Mouse (Mus musculus) heart, postnatal 25 days (tissue): ENCODE data around the gene Atp9a. TPM values are rescaled to one million over a fixed set of nuclear protein-coding genes. Genes with fewer than 3 reads are reported as not detected.
A peak's percentile ranks its signal among the peaks of the same experiment; 100 is the strongest.

Experiments
- DNase-seq: peaks from one replicate; pipeline ENCODE4 v3.0.0; 2022; ENCODE audit warnings: low spot score
- intact Hi-C: fragments of 180-260 bp; cut with DNase I; formaldehyde crosslinking; loops from one replicate; pipeline ENCODE4 v1.15.1; 2025
- total RNA-seq, 2 experiments: library from RNA; stranded (reverse); gene quantifications; 2 replicates each; pipeline ENCODE4 v1.2.3; 2021

Gene Atp9a
- total RNA-seq, 2 experiments from 2014 or later: 44.9 to 54.1 TPM

GRCm38 (mm10) chr2:168614170-168614872 is 127.9 kb downstream of the Atp9a start:
- DNase-seq: no peak
- intact Hi-C loops: no loop called here

DNA sequence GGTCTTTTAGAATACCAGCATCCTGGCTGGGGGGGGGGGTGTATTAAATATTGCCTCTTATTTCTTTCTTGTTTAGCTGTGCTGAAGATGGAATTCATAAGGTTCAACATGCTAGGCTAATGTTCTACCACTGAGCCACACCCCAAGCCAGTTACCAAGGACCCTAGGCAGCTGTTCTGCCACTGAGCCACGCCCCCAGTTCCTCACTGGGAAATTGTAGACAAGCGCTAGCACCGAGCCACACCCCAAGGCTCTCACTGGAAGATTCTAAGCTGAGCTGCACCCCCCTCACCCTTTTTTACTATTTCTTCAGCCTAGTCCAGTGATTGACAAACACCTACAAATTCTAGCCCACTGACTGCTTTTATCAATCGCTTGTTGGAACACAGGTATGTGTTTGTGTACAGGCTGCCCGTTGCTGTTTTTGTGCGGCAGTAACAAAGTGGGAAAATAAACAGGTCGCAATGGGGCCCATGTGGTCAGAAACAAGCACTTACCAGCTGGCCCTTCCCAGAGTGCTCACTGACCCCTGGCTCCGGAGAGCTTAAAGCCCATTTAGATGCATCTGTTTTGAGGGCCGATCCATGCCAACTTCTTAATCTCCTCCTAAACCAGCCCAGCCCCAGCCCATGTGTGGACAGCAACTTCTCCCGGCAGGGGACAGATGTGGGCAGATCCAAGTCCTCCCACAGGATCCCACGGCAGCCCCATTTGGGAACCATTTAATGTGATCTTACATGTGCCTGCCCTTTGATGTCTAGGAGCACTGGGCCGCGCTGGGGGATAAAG is 128.9 kb downstream of the Atp9a start:
- DNase-seq: no peak
- intact Hi-C loops: no loop called here

- intact Hi-C loops: no loop called here
- DNase-seq: peak; percentile 48
Observed at GRCm38 (mm10) chr2:168610941-168611340, 131.3 kb downstream of the Atp9a start.

DNA sequence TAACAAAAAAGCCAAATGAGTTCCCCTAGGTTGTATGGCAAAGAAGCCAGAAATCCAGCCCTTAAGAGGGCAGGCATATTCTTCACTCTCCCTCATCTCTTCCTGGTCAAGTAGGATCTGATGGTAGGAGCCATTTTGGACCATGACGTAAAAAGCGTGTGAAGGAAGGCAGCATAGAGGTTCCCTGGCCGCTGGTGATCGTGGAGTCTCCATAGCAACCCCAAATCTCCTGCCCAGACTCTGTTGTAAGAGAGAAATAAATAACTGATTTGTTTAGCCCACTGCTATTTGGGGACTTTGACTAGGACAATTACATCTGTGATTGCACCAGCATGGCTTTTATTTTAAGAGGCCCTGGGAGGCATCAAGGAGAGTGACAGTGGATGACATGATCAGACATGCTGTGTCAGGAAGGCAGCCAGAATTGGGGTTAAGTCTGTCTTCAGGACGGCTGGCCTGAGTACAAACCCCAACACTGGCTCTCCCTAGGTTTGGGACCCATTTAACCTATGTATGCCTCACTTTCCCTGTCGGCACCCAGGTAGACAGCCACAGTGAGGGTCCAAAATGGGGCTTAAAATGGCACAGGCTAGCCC is 132.5 kb downstream of the Atp9a start:
- intact Hi-C loops: loop anchor here (5.0 kb wide), 1 partner anchor 82 kb away; no protein-coding TSS in a partner anchor

GRCm38 (mm10) chr2:168608125-168608564 is 134.1 kb downstream of the Atp9a start:
- DNase-seq: peak; percentile 55
- intact Hi-C loops: loop anchor here (5.0 kb wide), 1 partner anchor 81 kb away; no protein-coding TSS in a partner anchor

More for the DNA sequence above, 132.5 kb downstream of the Atp9a start:
- DNase-seq: no peak

GRCm38 (mm10) chr2:168604655-168605070 is 137.5 kb downstream of the Atp9a start:
- intact Hi-C loops: loop anchor here (5.0 kb wide), 1 partner anchor 77 kb away; no protein-coding TSS in a partner anchor
- DNase-seq: peak; percentile 67

DNA sequence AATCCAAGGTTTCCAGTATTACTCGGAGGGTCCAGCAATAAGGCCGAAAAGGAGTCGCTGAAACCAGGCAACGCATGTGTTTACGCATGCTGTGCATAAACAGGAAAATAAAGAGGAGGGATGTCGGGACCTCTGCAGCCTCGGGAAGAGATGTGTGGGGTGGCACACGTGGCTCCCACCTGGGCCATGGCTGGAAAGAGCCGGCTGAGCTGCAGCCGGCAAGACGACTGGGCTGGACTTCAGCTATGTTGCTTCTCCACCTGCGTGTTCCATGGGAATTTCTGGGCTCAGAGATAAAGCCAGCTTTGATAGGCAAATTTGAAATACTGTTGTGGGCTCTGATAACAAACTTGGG is 139.8 kb downstream of the Atp9a start:
- DNase-seq: no peak
- intact Hi-C loops: loop anchor here (2.0 kb wide), 1 partner anchor 26 kb away; no protein-coding TSS in a partner anchor

DNA sequence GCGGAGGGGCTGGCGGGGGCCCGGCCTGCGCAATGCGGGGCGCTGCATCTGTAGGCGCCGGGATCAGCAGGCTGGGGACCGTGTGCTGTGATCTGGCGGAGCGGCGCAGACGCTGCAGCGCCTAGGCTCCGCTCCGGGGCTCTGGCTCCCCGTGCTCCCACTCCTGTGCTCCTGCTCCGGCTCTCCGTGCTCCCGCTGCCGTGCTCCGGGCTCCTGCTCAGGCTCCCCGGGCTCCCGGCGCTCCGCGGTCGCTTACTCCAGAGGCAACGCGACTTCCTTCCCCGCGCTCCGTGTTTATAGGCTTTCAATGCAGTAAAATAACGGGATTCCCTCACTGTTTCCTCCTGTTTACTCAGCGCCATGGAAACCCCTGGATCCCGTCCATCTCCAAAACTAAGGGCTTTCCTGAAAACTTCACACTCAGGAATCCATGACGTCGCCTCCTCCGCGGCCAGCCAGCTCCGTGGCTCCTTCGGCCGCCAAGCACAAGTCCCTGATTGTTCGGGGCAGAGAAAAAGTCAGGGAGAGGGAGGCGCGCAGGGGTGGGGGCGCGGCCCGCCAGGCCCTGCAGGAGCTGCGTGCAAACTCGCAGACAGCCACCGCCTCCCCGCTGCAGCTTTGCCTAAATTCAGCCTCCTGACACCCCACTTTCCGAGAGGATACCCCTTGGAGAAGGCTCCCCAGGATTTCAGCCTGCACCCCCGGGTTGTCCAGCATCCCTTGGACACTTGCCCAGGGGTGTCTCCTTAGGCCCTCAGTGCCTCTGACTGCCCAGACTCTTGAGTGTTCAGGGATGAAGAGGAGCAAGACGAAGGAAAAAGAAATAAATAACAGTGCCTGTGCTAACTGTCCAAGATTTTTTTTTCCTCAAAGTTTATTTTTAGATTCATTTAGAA is 140.5 kb downstream of the Atp9a start, which contains the start of gene Nfatc2:
TSS of gene Nfatc2 (minus strand) at position 167 of the 896 bp plus-strand sequence.
- intact Hi-C loops: loop anchor here (2.0 kb wide), 1 partner anchor 27 kb away; no protein-coding TSS in a partner anchor
- peak; percentile 89 for DNase-seq

- no peak for DNase-seq
- intact Hi-C loops: no loop called here
Observed at GRCm38 (mm10) chr2:168600750-168601490, 141.3 kb downstream of the Atp9a start.

- no peak for DNase-seq
- intact Hi-C loops: loop anchor here (5.0 kb wide), 1 partner anchor 38 kb away; no protein-coding TSS in a partner anchor
Observed at GRCm38 (mm10) chr2:168595693-168596092, 146.5 kb downstream of the Atp9a start.

- DNase-seq: no peak
- intact Hi-C loops: no loop called here
Observed at GRCm38 (mm10) chr2:168593676-168594075, 148.5 kb downstream of the Atp9a start.

DNA sequence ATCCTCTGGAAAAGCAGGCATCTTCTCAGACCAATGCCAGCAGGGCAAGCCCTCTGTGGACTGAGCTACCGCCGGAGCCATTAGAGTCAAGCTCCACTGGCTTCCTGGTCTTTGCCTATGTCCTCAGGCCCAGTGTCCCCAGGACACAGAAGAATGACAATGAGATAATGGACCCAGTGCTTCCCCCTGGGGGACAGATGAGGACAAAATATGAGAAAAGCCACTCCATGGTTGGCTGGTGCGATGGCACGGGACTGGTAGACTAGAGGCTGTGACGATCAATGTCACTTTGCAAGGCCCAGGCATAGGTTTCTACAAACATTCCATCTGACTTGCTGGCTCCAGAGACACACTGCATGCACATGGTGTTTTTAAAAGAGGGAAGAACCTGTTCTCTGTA is 149.2 kb downstream of the Atp9a start:
- DNase-seq: no peak
- intact Hi-C loops: no loop called here

DNA sequence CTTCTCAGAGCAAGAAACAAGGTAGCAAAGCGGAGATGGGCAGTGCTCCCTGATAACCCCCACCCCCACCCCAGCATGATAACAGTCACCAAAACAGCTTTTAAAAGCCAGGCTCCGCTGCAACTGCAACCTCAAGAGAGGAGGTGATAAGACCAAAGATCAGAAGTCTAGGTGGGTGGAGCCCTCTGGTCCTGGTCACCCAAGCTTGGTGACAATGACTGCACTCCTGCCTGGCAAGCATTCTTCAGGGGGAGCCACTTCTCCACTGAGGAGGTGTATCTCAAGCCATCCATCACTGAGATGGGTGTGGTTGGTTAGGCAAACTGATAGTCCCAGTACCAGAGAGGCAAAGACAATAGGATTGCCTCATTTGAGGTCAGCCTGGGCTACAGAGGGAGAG is 151.1 kb downstream of the Atp9a start:
- DNase-seq: no peak
- intact Hi-C loops: no loop called here

DNA sequence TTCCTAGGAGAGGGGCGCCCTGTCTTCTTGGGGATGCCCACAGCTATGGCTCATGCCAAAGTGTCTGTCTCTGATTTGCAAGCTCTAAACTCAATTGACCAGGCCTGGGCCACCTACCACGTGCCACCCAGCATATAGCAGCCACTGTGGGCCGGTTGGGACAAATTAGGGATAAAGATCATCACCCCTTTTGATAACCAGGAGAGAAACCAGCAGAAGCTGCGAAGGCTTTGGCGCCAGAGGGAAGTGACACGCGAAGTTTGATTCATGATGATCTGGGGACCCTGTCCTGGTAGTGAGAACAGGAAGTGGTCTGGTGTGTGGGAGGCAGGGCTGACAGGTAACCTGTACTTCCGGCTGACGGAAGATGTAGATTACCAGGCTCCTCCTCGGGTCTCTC is 151.7 kb downstream of the Atp9a start:
- intact Hi-C loops: no loop called here
- no peak for DNase-seq

DNA sequence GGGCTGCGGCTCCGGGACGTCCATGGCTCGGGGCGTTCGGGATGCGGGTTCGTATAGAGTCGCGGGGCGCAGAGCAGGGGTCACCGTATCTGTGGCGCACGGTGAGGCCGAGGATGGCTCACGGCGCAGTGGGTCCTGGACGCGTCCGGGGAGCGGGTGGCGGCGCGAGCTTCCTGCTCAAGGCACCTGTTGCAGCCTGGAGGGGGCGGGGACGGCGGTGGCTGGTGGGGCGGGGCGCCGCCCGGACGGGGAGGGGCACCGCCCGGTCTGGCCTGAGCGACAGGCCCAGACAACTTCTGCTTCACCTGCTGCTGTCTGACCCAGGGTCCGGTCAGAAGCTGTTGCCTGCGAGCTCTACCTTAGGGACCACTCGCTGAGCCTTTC is 152.0 kb downstream of the Atp9a start:
- no peak for DNase-seq
- intact Hi-C loops: no loop called here

DNA sequence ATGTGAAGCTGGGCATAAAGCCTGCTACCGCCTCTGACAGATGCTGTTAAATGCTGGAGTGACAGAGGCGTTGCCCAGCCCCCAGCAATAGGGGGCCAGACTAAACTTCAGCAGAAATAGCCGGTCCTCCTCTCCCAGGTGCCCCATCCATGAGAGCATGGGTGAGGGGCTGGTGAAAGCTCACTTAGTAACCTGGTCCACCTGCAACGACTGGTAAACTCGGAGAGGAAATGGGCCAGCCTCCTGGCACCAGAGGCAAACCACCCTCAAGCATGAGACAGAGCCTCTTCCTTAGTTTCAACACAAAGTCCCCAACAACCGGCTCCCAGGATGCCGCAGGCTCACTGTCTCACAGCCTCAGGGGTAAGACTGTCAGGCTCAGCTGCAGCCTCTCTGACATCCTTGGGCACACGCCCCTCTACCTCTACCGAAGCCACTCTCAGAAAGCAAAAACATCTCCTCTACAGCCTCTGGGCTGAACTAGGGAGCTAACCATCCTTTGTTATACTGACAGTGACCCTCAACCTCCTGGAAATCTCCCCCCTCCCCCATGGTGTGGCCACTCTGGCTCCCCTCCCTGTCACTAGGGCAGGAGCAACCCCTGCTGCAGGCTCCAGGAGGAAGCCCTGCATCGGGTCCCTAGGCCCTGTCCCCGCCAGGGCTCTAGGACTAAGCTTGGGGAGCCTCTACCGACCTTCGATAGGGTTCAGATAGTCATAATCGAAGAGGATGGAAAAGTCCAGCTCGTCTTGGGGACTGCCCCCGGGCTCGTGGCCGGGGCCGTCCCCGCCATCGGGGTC is 152.6 kb downstream of the Atp9a start:
- no peak for DNase-seq
- intact Hi-C loops: no loop called here

DNA sequence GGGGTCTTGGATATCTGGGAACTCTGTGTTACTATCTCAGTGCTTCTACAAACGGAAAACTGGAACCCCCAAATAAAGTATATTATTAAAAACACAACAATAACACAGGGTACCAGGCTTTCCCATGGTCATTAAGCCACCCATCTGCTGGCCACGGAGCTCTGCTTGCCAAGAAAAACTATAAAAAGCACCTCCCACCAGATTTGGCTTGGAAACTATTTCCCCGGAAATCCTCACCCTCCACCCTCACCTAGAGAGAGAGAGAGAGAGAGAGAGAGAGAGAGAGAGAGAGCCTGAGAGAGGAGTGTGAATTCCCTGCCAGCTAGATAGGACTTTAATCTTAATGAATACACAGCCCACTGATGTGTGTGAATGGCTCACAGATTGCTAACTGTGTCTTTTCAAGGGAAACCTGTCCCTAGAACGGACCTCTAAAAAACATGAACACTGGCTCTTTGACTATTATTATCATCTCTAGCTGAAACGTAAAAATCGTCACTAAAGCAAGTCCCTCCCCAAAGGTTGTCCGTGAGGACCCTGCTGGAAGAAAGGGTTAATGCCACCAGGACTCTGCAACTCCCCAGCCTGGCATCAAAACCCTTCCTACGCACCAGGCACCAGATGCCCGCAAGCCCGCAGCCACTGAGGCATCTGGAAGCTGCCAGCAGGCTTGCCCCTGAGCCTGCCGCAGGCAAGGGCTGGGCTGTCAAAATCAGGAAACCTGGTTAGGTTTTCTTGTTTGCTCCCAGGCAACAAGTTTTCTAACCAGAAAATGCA is 153.4 kb downstream of the Atp9a start:
- intact Hi-C loops: no loop called here

More for the DNA sequence above, 153.4 kb downstream of the Atp9a start:
- no peak for DNase-seq
